Mouse (Mus musculus) heart, embryonic 16.5 days (tissue): ENCODE results near the gene Aox3. TPM values are rescaled to one million over a fixed set of nuclear protein-coding genes. Genes with fewer than 3 reads are reported as not detected.

Experiments used
- ATAC-seq: fragments of 200-750 bp; cut with Nextera tagmentation; replicated peaks from 2 replicates; pipeline ENCODE4 v1.8.0; 2017; ENCODE audit warnings: moderate number of reproducible peaks; ENCODE audit not compliant: insufficient read depth, low FRiP score; ENCODE audit errors: extremely low read depth
- H3K27ac ChIP-seq: fragments of 300-500 bp; sonication (generic); 2 replicates; pipeline ENCODE4 v1.5.1; 2014; ENCODE audit warnings: mild to moderate bottlenecking, low read length, control low read depth, moderate library complexity
- H3K27me3 ChIP-seq: fragments of 300-500 bp; sonication (generic); 2 replicates; pipeline ENCODE4 v1.6.1; 2014; ENCODE audit warnings: low read length, mixed read lengths; ENCODE audit not compliant: control insufficient read depth, insufficient read depth
- H3K36me3 ChIP-seq: fragments of 300-500 bp; sonication (generic); 2 replicates; pipeline ENCODE4 v1.6.1; 2014; ENCODE audit not compliant: control insufficient read depth, insufficient read depth
- H3K4me1 ChIP-seq: fragments of 300-500 bp; sonication (generic); 2 replicates; pipeline ENCODE4 v1.6.1; 2014; ENCODE audit warnings: low read length, mixed read lengths; ENCODE audit not compliant: control insufficient read depth, insufficient read depth
- H3K4me2 ChIP-seq: fragments of 300-500 bp; sonication (generic); 2 replicates; pipeline ENCODE4 v1.6.1; 2014; ENCODE audit warnings: low read depth, mild to moderate bottlenecking, control low read depth, low read length
- H3K4me3 ChIP-seq: fragments of 300-500 bp; sonication (generic); 2 replicates; pipeline ENCODE4 v1.5.1; 2014; ENCODE audit warnings: mild to moderate bottlenecking, control low read depth, low read length
- H3K9ac ChIP-seq: fragments of 300-500 bp; sonication (generic); 2 replicates; pipeline ENCODE4 v1.6.1; 2014; ENCODE audit warnings: low read length, control low read depth
- H3K9me3 ChIP-seq: fragments of 300-500 bp; sonication (generic); replicated peaks from 2 replicates; pipeline ENCODE4 v1.6.1; 2016; ENCODE audit warnings: low read length; ENCODE audit not compliant: control insufficient read depth
- WGBS: fragments of 180-500 bp; shearing (Covaris S2); extraction: QIAGEN DNeasy Blood & Tissue Kit; methylation state at CpG from one replicate; pipeline ENCODE4 v1.1.7; 2014; 5-methylcytosine and 5-hydroxymethylcytosine counted together
- polyA plus RNA-seq: library from polyadenylated mRNA; unstranded; fragments of >200 nt; fragmentation: Nextera tagmentation; extraction: Ambion mirVana; gene quantifications from 2 replicates; pipeline ENCODE4 v1.2.1, GENCODE M21; 2015

Aox3 gene
- polyA plus RNA-seq, 1 experiment from 2014 or later = 0.64 TPM

GRCm38 (mm10) chr1:58197023-58197422 lies 84.1 kb downstream of the Aox3 start:
- Histone ChIP-seq H3K4me2 (no peak overlapping the region), H3K27ac (no peak overlapping the region), H3K9me3 (no peaks in the 10 kb centered on the region), H3K36me3 (no peaks in the 10 kb centered on the region), H3K4me3 (no peak overlapping the region), H3K4me1 (peaks cover 5% of the 10 kb centered on the region; the same call in 1 of the 2 replicates), H3K27me3 (no peaks in the 10 kb centered on the region), H3K9ac (no peak overlapping the region)
- ATAC-seq = no peak
- 75% methylated on average over 9 of the region's 9 CpGs for WGBS

- H3K4me1 ChIP-seq = peaks cover 5% of the 10 kb centered on the region; the same call in 1 of the 2 replicates
- 35% methylated on average over 4 of the region's 4 CpGs for WGBS
- H3K36me3 ChIP-seq = no peaks in the 10 kb centered on the region
- no peak overlapping the region for H3K4me3 ChIP-seq
- no peaks in the 10 kb centered on the region for H3K27me3 ChIP-seq
- H3K9ac ChIP-seq = no peak overlapping the region
- ATAC-seq = no peak
- no peak overlapping the region for H3K4me2 ChIP-seq
- H3K9me3 ChIP-seq = no peaks in the 10 kb centered on the region
- no peak overlapping the region for H3K27ac ChIP-seq
These were observed 85.5 kb downstream of the Aox3 start for GRCm38 (mm10) chr1:58198386-58198785.

DNA sequence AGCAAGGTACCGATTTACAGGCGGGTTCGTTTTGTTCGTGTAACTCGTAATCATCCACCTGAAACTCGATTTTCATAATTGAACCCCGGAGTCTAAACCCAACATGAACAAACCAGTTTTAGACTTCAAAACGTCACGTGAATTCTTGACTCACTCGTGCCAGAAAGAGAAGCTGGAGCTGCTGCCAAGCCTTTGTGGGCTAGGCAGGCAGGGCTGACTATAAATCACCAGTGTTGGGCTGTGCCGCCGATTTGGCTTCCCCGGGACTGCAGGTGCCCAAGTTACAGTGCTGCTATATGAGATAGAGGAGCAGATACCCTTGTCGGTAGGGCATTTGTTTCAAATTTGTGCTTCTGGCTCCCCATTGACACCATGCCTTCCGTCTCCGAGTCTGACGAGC lies 97.3 kb downstream of the Aox3 start, which contains the start of gene Aox4:
Gene Aox4 (plus strand): TSS at position 195 of the 400 bp plus-strand sequence.
- Histone ChIP-seq H3K27me3 (no peaks in the 10 kb centered on the region), H3K4me2 (no peak within 1 kb of the TSS), H3K36me3 (no peaks in the 10 kb centered on the region), H3K27ac (no peak within 1 kb of the TSS), H3K9me3 (no peaks in the 10 kb centered on the region), H3K9ac (no peak within 1 kb of the TSS), H3K4me3 (no peak within 1 kb of the TSS), H3K4me1 (no peaks in the 10 kb centered on the region)
- WGBS = 76% methylated on average over 17 of the region's 17 CpGs
- no peak for ATAC-seq

GRCm38 (mm10) chr1:58212805-58213204 lies 99.9 kb downstream of the Aox3 start:
- no peak overlapping the region for H3K4me3 ChIP-seq
- H3K36me3 ChIP-seq = no peaks in the 10 kb centered on the region
- no peak overlapping the region for H3K4me2 ChIP-seq
- no peaks in the 10 kb centered on the region for H3K4me1 ChIP-seq
- no peak overlapping the region for H3K9ac ChIP-seq
- no peaks in the 10 kb centered on the region for H3K9me3 ChIP-seq
- H3K27ac ChIP-seq = no peak overlapping the region
- WGBS = 80% methylated on average over 7 of the region's 7 CpGs
- ATAC-seq = no peak
- H3K27me3 ChIP-seq = peaks cover 2% of the 10 kb centered on the region; the same call in 1 of the 2 replicates

GRCm38 (mm10) chr1:58213838-58214237 lies 100.9 kb downstream of the Aox3 start:
- Histone ChIP-seq H3K27ac (no peak overlapping the region), H3K27me3 (peaks cover 2% of the 10 kb centered on the region; the same call in 1 of the 2 replicates), H3K4me1 (no peaks in the 10 kb centered on the region), H3K4me3 (no peak overlapping the region), H3K36me3 (no peaks in the 10 kb centered on the region), H3K9ac (no peak overlapping the region), H3K9me3 (no peaks in the 10 kb centered on the region), H3K4me2 (no peak overlapping the region)
- WGBS = 69% methylated on average over 5 of the region's 5 CpGs
- ATAC-seq = no peak

DNA sequence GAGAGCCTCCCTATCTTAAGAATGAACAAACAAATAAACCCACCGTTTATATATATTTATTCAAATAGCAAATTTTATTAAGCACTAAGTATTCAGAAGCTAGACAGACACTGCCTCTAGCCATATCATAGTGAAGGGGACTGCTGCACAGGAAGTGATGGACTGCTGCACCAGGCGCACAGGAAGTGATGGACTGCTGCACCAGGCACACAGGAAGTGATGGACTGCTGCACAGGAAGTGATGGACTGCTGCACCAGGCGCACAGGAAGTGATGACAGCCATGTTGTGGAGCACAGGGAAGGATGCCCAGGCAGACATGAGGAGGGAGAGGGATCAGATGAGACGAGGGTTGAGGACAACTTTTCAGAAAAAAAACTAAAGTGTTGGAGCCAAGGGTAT lies 102.4 kb downstream of the Aox3 start:
- WGBS = 91% methylated on average over 4 of the region's 4 CpGs
- no peaks in the 10 kb centered on the region for H3K4me1 ChIP-seq
- H3K9me3 ChIP-seq = no peaks in the 10 kb centered on the region
- no peak overlapping the region for H3K4me3 ChIP-seq
- H3K27ac ChIP-seq = no peak overlapping the region
- no peak for ATAC-seq
- H3K9ac ChIP-seq = no peak overlapping the region
- H3K36me3 ChIP-seq = no peaks in the 10 kb centered on the region
- no peak overlapping the region for H3K4me2 ChIP-seq
- peaks cover 2% of the 10 kb centered on the region; the same call in 1 of the 2 replicates for H3K27me3 ChIP-seq

DNA sequence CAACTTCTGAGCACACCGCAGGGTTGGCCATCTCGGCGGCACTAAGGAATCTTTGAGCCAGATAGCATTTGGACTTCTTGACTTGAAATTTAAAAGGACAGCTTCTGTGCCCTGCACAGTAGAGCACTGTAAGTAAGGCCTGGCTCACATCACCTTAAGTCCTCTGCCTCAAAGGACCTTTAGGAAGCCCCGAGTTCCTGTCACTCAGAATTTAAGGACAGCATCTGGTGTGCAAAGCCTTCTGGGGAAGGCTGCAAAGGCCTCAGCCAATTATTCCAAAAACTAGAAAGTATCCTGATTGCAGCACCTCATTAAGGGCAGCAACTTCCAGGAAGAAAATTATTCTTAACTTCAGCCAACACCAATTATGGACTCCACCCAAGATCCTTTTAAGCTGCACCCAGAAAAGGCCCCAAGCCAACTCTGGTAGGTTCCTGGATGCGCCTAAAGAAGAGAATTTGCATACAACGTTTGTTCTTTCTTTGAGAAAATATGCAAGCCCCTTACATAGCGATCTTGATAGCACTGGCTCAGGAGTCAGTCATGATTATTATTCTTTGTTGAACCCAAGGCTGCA lies 103.1 kb downstream of the Aox3 start:
- H3K9ac ChIP-seq = no peak overlapping the region
- H3K4me2 ChIP-seq = no peak overlapping the region
- no peak overlapping the region for H3K27ac ChIP-seq
- no peak overlapping the region for H3K4me3 ChIP-seq
- H3K36me3 ChIP-seq = no peaks in the 10 kb centered on the region
- peaks cover 2% of the 10 kb centered on the region; the same call in 1 of the 2 replicates for H3K27me3 ChIP-seq
- ATAC-seq = no peak
- H3K9me3 ChIP-seq = no peaks in the 10 kb centered on the region
- peaks cover 2% of the 10 kb centered on the region; the same call in 1 of the 2 replicates for H3K4me1 ChIP-seq
- WGBS = 80% methylated on average over 7 of the region's 7 CpGs

DNA sequence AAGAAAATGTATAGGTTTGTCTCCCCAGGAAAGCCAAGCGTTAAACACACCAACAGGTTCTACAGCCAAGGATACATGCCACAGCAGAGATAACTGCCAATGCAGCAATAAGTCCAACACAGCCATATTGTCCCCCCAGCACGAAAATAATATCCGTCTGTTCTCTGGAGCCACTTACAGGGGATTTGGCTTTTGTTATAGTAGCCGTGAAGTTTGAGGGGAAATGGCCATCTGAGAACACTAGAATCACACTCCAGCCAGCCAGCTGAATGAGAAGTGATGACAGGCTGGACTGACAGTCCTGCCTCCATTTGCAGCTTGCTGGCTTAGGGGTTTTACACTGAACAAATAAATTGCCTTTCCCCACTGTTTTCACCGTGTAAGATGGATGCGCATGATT lies 108.1 kb downstream of the Aox3 start:
- no peak for ATAC-seq
- peak overlapping the region; percentile 18; the same call in 1 of the 2 replicates for H3K4me2 ChIP-seq
- WGBS = 35% methylated on average over 6 of the region's 6 CpGs

GRCm38 (mm10) chr1:58221879-58222278 lies 108.9 kb downstream of the Aox3 start:
- Histone ChIP-seq H3K4me2 (no peak overlapping the region), H3K4me3 (no peak overlapping the region), H3K27ac (no peak overlapping the region), H3K4me1 (peaks cover 7% of the 10 kb centered on the region; the same call in 1 of the 2 replicates), H3K36me3 (no peaks in the 10 kb centered on the region), H3K9me3 (no peaks in the 10 kb centered on the region), H3K27me3 (peaks cover 2% of the 10 kb centered on the region; the same call in 1 of the 2 replicates), H3K9ac (no peak overlapping the region)
- no peak for ATAC-seq
- 62% methylated on average over 5 of the region's 5 CpGs for WGBS

More for the DNA sequence above, 108.1 kb downstream of the Aox3 start:
- Histone ChIP-seq H3K36me3 (no peaks in the 10 kb centered on the region), H3K9me3 (no peaks in the 10 kb centered on the region), H3K9ac (no peak overlapping the region), H3K4me1 (peaks cover 7% of the 10 kb centered on the region; the same call in 1 of the 2 replicates), H3K27me3 (peaks cover 2% of the 10 kb centered on the region; the same call in 1 of the 2 replicates), H3K4me3 (no peak overlapping the region), H3K27ac (no peak overlapping the region)
